8 mouse cellular contexts compared by ENCODE assay signal in genomic region chr16:77662107-77662518, GRCm38 (mm10).
DNase-seq lines count a peak whose midpoint lies in the region; ATAC-seq lines count a peak whose summit lies in the region.

No protein-coding gene starts in this region.

- no peaks in the 10 kb centered on the region for H3K36me3 ChIP-seq in limb, embryonic 12.5 days

- no peak overlapping the region for H3K4me3 ChIP-seq in limb, embryonic 12.5 days (replicated peaks)

- peak overlapping the region; percentile 80; the same call in 1 of the 2 replicates for H3K27ac ChIP-seq in limb, embryonic 12.5 days

- H3K9ac ChIP-seq in limb, embryonic 12.5 days (replicated peaks): no peak overlapping the region

- H3K27me3 ChIP-seq in limb, embryonic 12.5 days: no peaks in the 10 kb centered on the region

- peaks cover 23% of the 10 kb centered on the region; the same call in 1 of the 2 replicates for H3K4me1 ChIP-seq in limb, embryonic 12.5 days (replicated peaks)

- peak; percentile 90 for ATAC-seq in limb, embryonic 12.5 days (ENCODE audit: insufficient number of reproducible peaks, insufficient read depth, low FRiP score, low TSS enrichment, low read depth)

- WGBS in limb, embryonic 12.5 days: 6% methylated on average over 4 of the region's 4 CpGs

- peak overlapping the region; percentile 23; the same call in 1 of the 2 replicates for H3K4me2 ChIP-seq in limb, embryonic 12.5 days

- peak; percentile 23 for DNase-seq in adrenal gland, postnatal 10 days
- DNase-seq in adrenal gland, adult 8-10 months: no peak
- peak; percentile 52 for DNase-seq in adipocyte (ENCODE audit: low spot score)
- peak; percentile 34 to 39 for DNase-seq in frontal cortex, postnatal 10 days (ENCODE audit: low spot score in 2 of 2)
- DNase-seq in telencephalon, adult 2 months (ENCODE audit: low read depth, low spot score): peak; percentile 89
- no peak for DNase-seq in spleen, postnatal 36 days (ENCODE audit: low spot score in 2 of 2)
- DNase-seq in cerebellum, postnatal 14 days: no peak

- no peaks in the 10 kb centered on the region for H3K9me3 ChIP-seq in limb, embryonic 12.5 days

Comparison
In these comparisons a context has a peak if more than half of its experiments do, and no peak if none do; other contexts are left out.
1. DNase-seq: peak in adrenal gland, postnatal 10 days (single experiment), adipocyte (single experiment), frontal cortex, postnatal 10 days (2 of 2) and telencephalon, adult 2 months (single experiment); none in adrenal gland, adult 8-10 months (single experiment), spleen, postnatal 36 days (0 of 2) and cerebellum, postnatal 14 days (0 of 2).